Mouse (Mus musculus) layer of hippocampus, postnatal 36 days (tissue): ENCODE data around the gene Kdm7a. TPM values are rescaled to one million over a fixed set of nuclear protein-coding genes. Genes with fewer than 3 reads are reported as not detected.

Experiments used
- DNase-seq, 2 experiments: peaks; one replicate each; pipeline ENCODE4 v3.0.0; 2022
- total RNA-seq, 2 experiments: library from RNA; stranded (reverse); gene quantifications; 2 replicates each; pipeline ENCODE4 v1.2.3; 2021

The Kdm7a gene
- total RNA-seq, 2 experiments from 2014 or later: 57.2 to 64.2 TPM

GRCm38 (mm10) chr6:39205650-39206580, 674 bp downstream of the Kdm7a start:
- no peak for DNase-seq

- peak; percentile 47 to 56 for DNase-seq
Observed at GRCm38 (mm10) chr6:39205064-39205649, 1.4 kb downstream of the Kdm7a start.

GRCm38 (mm10) chr6:39204444-39204843, 2.1 kb downstream of the Kdm7a start:
- DNase-seq: no peak

- DNase-seq: no peak
Observed at GRCm38 (mm10) chr6:39203236-39203635, 3.4 kb downstream of the Kdm7a start.

- DNase-seq: no peak
Observed at GRCm38 (mm10) chr6:39193006-39193405, 13.6 kb downstream of the Kdm7a start.

GRCm38 (mm10) chr6:39191518-39191917, 15.1 kb downstream of the Kdm7a start:
- no peak for DNase-seq

- DNase-seq: no peak
Observed at GRCm38 (mm10) chr6:39187227-39187626, 19.4 kb downstream of the Kdm7a start.

GRCm38 (mm10) chr6:39169089-39169488, 37.5 kb downstream of the Kdm7a start:
- no peak for DNase-seq

GRCm38 (mm10) chr6:39164891-39165290, 41.7 kb downstream of the Kdm7a start:
- DNase-seq: no peak

GRCm38 (mm10) chr6:39161975-39162374, 44.6 kb downstream of the Kdm7a start:
- DNase-seq: no peak

- DNase-seq: no peak
Observed at GRCm38 (mm10) chr6:39146041-39146440, 60.5 kb downstream of the Kdm7a start.

GRCm38 (mm10) chr6:39132556-39132955, 74.0 kb downstream of the Kdm7a start:
- DNase-seq: no peak

- no peak for DNase-seq
Observed at GRCm38 (mm10) chr6:39131480-39131879, 75.1 kb downstream of the Kdm7a start.

GRCm38 (mm10) chr6:39124719-39125118, 81.9 kb downstream of the Kdm7a start:
- DNase-seq: no peak

- no peak for DNase-seq
Observed at GRCm38 (mm10) chr6:39120685-39121084, 85.9 kb downstream of the Kdm7a start.

- DNase-seq: no peak
Observed at GRCm38 (mm10) chr6:39118456-39118881, 88.1 kb downstream of the Kdm7a start.

GRCm38 (mm10) chr6:39117584-39118455, 88.8 kb downstream of the Kdm7a start, which contains the start of gene Parp12:
Parp12 (minus strand) TSS chr6:39118349.
- DNase-seq: peak; percentile 37 to 49

- DNase-seq: no peak
Observed at GRCm38 (mm10) chr6:39115438-39115837, 91.2 kb downstream of the Kdm7a start.

GRCm38 (mm10) chr6:39113141-39113540, 93.4 kb downstream of the Kdm7a start:
- no peak for DNase-seq

GRCm38 (mm10) chr6:39112701-39113100, 93.9 kb downstream of the Kdm7a start:
- DNase-seq: no peak

GRCm38 (mm10) chr6:39106812-39107211, 99.8 kb downstream of the Kdm7a start:
- no peak for DNase-seq

- DNase-seq: no peak
Observed at GRCm38 (mm10) chr6:39104631-39105030, 102.0 kb downstream of the Kdm7a start.
